Mouse (Mus musculus) C2C12 (cell line): ENCODE measurements at regions not wholly inside any gene's neighbourhood (a gene's known extent, or its start where the extent isn't known, plus 50 kb on each side); places are given as distances from the start of the nearest gene placed in this dataset.

Source experiments
- CTCF ChIP-seq: IDR thresholded peaks from one replicate; pipeline ENCODE4 v1.5.1; 2011; ENCODE audit not compliant: control insufficient read depth, insufficient read depth, insufficient read length
- USF1 ChIP-seq: IDR thresholded peaks from one replicate; pipeline ENCODE4 v1.6.1; 2011; ENCODE audit warnings: low read depth, mild to moderate bottlenecking, control low read depth, moderate library complexity

DNA sequence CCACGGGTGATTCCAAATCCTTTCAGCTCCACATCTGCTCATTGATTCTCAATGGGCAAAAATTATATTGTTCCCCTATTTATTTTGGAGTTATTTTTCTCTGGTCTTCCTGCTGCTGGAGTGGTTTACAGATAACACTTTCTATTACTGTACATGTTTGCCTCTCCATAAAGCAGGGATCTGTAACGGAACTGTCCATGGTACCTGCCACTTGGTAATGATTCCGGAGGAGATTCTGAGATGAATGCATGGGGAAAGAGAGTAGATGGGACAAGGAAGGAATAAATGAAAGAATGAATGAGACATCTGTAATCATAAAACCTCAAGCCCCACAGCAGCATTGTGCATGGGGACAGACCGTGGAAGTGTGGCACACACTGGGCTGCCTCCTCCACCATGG lies 1929.8 kb upstream of the Lrrc6 start:
- TF ChIP-seq CTCF (no peak), USF1 (no peak)
